Mouse (Mus musculus) layer of hippocampus, postnatal 36 days (tissue): ENCODE measurements around the gene Gm10645. TPM values are rescaled to one million over a fixed set of nuclear protein-coding genes. Genes with fewer than 3 reads are reported as not detected.

ENCODE experiments used
- DNase-seq, 2 experiments: peaks; one replicate each; pipeline ENCODE4 v3.0.0; 2022
- total RNA-seq, 2 experiments: library from RNA; stranded (reverse); gene quantifications; 2 replicates each; pipeline ENCODE4 v1.2.3; 2021

Gene Gm10645
- total RNA-seq, 2 experiments from 2014 or later = 0.75 to 0.83 TPM

DNA sequence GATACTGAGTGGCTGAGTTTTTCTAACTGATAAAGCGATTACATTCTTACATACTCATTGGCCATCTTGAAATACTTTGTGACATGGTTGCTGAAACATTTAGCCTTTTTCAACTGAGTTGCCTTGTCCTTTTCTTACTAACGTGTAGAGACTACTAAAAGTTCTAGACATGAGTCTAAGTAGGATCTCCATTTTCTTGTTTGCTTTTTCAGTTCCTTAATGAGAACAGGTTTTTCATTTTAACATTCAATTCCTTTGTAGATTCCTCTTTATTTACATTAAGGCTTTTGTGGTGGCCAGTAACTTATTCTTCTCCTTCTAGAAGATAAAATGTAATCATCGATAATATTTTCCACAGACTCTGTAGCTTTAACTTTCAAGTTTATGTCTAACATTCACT lies 3.2 kb upstream of the Gm10645 start:
- no peak for DNase-seq

DNA sequence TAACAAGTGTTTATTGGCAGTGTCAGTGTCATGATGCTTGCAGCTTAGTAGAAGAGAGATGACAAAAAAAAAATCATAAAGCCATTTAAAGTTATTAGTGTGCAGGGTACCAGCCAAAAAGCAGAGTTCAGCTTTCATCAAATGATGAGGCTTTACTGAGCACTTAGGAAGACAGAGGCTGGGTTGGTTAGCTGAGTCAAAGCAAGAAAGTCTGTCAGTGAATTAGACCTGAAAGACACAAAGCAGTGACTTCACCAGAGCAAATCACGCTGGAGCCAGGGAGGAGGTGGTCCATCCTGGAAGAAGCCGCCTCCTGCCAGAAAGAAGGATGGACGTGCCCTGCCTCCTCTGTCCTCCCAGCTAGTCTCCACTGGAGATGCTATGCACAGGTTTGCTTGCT lies 2.0 kb upstream of the Gm10645 start:
- no peak for DNase-seq

GRCm38 (mm10) chr8:83165235-83165930 lies 587 bp downstream of the Gm10645 start, which contains the start of gene Tbc1d9:
Gene Tbc1d9 (plus strand): TSS chr8:83165352.
- DNase-seq = peak; percentile 65 to 71

GRCm38 (mm10) chr8:83160613-83161012 lies 5.4 kb downstream of the Gm10645 start:
- no peak for DNase-seq

GRCm38 (mm10) chr8:83159615-83160014 lies 6.4 kb downstream of the Gm10645 start:
- no peak for DNase-seq

DNA sequence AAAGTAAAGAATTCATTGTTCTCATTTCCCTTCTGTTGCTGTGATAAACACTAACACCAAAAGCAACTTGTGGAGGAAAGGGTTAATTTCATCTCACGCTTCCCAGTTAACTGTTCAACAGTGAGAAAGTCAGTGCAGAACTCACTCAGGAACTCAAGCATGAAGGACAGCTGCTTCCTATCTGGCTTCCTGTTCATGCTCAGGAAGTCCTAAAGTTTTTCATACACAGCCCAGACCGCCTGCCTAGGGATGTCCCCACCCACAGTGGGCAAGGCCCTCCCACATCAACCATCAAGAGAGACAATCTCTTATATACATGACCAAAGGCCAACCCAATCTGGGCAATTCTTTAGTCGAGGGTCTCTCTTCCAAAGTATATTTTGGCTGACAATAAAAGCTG lies 7.0 kb downstream of the Gm10645 start:
- DNase-seq = no peak

GRCm38 (mm10) chr8:83155110-83155509 lies 10.9 kb downstream of the Gm10645 start:
- DNase-seq = no peak

DNA sequence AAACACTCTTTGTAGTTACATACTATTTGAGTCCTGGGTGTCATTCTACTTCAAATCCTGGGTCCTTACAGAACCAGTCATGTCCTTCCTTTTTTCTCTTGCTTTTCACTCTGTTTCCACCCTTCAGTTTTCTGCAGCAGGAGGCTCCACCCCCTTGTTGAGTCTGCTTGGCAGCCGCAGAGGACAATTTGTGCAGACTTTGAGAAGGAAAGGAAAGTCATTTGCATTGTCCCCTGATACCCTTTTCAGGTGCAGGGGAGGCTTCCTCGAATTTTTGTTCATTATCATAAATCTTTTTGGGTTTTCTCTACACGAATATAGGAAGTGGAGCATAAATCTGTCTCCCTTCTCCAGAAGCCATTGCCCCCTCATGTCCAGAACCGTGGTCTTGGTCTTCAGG lies 13.5 kb downstream of the Gm10645 start:
- DNase-seq = no peak

GRCm38 (mm10) chr8:83152055-83152454 lies 13.9 kb downstream of the Gm10645 start:
- no peak for DNase-seq

- no peak for DNase-seq
Observed at GRCm38 (mm10) chr8:83149124-83149523, 16.8 kb downstream of the Gm10645 start.

DNA sequence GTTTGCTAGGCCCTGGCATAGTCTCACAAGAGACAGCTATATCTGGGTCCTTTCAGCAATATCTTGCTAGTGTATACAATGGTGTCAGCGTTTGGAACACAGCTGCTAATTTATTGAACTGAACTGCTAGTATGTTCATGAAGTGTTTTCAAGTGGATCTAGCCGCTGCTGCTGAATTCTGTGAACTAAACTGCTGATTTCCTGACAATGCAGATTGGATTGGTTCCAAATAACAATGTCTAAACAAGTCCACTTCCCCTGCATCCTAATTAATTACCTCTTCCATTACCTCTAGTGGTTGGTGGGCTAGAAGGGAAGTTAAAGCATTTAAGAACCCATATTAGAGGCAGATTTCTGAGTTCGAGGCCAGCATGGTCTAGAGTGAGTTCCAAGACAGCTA lies 20.5 kb downstream of the Gm10645 start:
- no peak for DNase-seq

GRCm38 (mm10) chr8:83144601-83145000 lies 21.4 kb downstream of the Gm10645 start:
- no peak for DNase-seq

- DNase-seq = no peak
Observed at GRCm38 (mm10) chr8:83141358-83141757, 24.6 kb downstream of the Gm10645 start.

- no peak for DNase-seq
Observed at GRCm38 (mm10) chr8:83140701-83141111, 25.3 kb downstream of the Gm10645 start.

DNA sequence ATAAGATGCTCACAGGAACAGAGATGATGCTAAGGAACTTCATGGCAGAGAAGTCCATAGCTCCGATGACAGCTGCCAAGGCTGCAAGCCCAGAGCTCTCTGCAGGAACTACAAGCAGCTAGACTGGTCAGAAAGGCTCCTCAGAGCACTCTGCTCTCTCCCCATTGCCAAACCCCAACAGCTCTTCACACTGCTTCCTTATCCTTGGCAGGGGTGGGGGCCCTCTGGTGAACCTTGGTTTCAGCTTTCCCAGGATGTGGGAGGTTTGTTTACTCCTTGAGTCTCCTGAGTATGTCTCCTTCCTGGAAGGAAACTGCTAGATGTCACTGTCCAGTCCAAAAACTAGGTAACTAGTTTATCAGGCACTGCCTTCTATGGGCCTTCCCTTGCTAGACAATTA lies 25.9 kb downstream of the Gm10645 start:
- no peak for DNase-seq

DNA sequence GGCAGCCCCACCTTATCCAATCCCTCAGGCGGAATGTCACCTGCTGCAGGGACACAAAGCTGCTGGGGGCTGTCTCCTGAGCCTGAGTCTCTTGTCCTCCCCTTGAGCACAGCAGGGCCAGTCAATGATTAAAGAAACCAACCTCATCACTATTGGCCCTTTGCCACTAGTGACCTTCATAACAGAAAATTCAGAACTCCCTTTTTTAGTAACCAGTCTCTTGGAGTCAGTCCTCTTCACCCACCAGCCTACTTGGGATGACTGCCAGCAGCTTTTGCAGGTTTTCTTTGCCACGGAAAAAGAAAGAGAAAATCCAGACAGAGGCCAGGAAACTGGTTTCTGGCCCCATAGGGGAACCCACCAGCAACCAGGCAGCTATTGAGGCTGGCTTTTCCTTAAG lies 30.9 kb downstream of the Gm10645 start:
- DNase-seq = no peak

Other genes with a start within 250 kb of the Gm10645 start
- 10 to 100 TPM; 65.0 to 65.7 TPM for gene Tbc1d9, start 818 bp downstream of the Gm10645 start, total RNA-seq
- not detected for gene Ucp1, start 124.2 kb upstream of the Gm10645 start, total RNA-seq
- 10 to 100 TPM; 14.6 to 15.6 TPM for gene Elmod2, start 166.3 kb upstream of the Gm10645 start, total RNA-seq
- gene Mgat4d, start 182.3 kb upstream of the Gm10645 start, total RNA-seq = not detected
- gene Clgn, start 223.7 kb upstream of the Gm10645 start, total RNA-seq = 1 to 10 TPM; 8.3 to 9.2 TPM